Mouse (Mus musculus): ENCODE data around the gene Fhad1.

The Fhad1 gene

GRCm38 (mm10) chr4:142014659-142015608, at the start of gene Fhad1:
Fhad1 (minus strand) TSS chr4:142015082.
- peak; percentile 78 for DNase-seq (ENCODE audit: low read depth, low spot score)
- H3K27me3 ChIP-seq (ENCODE audit: control insufficient read depth, insufficient read depth, low read length, poor library complexity, severe bottlenecking): no peaks in the 10 kb centered on the region
- no peaks in the 10 kb centered on the region for H3K36me3 ChIP-seq (ENCODE audit: control insufficient read depth, insufficient read depth, low read length, poor library complexity, severe bottlenecking)

DNA sequence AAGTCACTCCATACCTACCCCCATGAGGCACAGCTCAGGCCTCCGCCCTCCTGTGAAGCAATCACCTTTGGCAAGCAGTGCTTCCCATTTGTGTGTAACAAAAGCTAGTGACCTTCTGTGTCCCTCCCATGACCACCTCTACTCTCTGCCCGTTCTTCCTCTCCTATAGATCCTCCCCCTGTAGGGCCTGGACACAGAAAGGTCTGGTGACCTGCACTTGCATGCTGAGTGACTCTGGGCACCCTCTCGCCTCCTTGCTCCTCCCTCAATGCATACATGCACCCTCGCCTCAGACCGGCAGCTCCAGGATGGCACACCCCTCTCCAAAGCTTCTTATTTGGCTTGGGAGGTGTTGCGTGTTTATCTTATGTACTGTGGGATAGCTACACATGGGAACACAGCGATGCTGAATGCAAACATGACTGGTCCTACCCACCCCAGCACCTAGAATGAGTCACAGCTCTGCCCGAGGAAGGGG, 48.2 kb upstream of the Fhad1 start:
- Histone ChIP-seq H3K36me3 (ENCODE audit: control insufficient read depth, insufficient read depth, low read length, poor library complexity, severe bottlenecking) (no peaks in the 10 kb centered on the region), H3K27me3 (ENCODE audit: control insufficient read depth, insufficient read depth, low read length, poor library complexity, severe bottlenecking) (no peaks in the 10 kb centered on the region)
- no peak for DNase-seq (ENCODE audit: low read depth, low spot score)

- no peaks in the 10 kb centered on the region for H3K36me3 ChIP-seq (ENCODE audit: control insufficient read depth, insufficient read depth, low read length, poor library complexity, severe bottlenecking)
- no peak for DNase-seq (ENCODE audit: low read depth, low spot score)
- no peaks in the 10 kb centered on the region for H3K27me3 ChIP-seq (ENCODE audit: control insufficient read depth, insufficient read depth, low read length, poor library complexity, severe bottlenecking)
Observed at GRCm38 (mm10) chr4:142061485-142062240, 46.8 kb upstream of the Fhad1 start.

DNA sequence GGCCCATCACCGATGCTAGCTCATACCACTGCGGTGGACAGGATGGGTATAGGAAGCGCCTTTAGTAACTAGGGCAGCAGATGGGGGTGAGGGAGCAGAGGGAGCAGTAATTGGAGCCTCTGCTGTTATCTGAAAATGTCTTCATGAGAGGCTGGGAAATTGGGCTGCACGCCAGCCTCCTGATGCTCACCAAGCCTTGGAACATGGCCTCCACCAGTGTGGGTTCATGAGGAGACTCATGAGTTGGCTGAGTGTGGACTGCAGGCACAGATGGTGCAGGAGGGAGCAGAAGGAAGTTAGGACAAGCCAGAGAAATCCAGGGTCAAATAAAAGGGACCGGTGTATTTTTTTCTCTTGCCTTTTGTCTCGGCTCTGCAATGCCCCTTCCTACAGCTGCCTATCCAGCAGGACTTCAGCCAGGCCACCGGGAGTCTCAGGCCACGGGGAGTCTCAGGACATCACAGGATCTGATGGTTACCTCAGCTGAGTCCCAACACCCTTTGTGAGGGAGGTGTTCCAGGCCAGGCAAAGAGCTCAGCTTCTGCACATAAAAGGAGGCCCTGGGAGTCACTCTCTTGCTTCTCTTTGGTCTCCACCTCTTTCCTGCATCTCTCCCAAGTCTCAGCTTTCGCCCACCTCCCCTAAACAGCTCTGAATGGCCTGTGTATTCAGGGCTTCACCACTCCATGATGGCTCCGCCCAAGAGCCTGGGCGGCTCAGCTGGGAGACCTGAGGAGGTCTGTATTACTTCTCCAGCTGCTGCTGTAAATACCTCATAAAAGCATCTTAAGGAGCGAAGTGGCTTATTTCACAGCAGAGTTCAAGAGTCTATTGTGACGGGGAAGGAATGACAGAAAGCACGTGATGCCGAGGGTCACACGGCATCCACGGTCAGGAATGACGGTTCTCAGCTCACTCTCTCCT, 45.8 kb upstream of the Fhad1 start:
- Histone ChIP-seq H3K27me3 (ENCODE audit: control insufficient read depth, insufficient read depth, low read length, poor library complexity, severe bottlenecking) (no peaks in the 10 kb centered on the region), H3K36me3 (ENCODE audit: control insufficient read depth, insufficient read depth, low read length, poor library complexity, severe bottlenecking) (no peaks in the 10 kb centered on the region)
- no peak for DNase-seq (ENCODE audit: low read depth, low spot score)

GRCm38 (mm10) chr4:142059841-142060193, 44.9 kb upstream of the Fhad1 start:
- H3K36me3 ChIP-seq (ENCODE audit: control insufficient read depth, insufficient read depth, low read length, poor library complexity, severe bottlenecking): no peaks in the 10 kb centered on the region
- no peak for DNase-seq (ENCODE audit: low read depth, low spot score)
- H3K27me3 ChIP-seq (ENCODE audit: control insufficient read depth, insufficient read depth, low read length, poor library complexity, severe bottlenecking): no peaks in the 10 kb centered on the region

DNA sequence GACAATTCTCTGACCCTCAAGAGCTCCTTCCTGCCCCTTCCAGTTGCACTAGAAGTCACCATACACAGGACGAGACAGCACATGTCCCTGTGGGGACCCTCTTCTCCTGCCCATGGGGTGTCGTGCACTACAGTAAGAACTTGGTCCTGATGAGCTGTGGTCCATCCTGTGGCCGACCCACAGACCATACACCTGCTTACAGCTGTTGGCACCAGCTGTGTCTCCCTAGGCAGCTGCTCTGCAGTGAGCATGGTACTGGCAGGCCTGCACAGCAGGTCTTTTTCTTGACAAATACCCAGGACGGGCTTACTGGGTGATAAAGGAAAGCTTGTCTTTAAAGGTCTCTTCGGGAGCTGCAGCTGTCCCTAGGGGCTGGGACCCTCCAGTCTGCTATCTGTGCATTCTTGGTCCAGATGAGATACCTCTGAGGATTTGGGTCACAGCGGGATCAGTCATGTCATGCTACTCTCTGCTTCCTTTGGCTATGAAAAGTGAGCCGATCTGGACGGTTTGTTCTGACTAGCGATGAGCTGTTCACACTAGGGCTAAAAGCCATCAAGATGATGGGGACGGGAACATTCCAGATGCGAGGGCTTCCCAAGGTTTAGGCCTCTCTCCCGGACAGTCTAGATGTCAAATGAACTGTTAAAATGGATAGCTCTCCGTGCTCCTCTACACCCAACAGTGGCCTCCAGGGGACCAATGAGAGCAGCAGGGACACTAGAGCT, 44.4 kb upstream of the Fhad1 start:
- no peaks in the 10 kb centered on the region for H3K36me3 ChIP-seq (ENCODE audit: control insufficient read depth, insufficient read depth, low read length, poor library complexity, severe bottlenecking)
- DNase-seq (ENCODE audit: low read depth, low spot score): no peak
- H3K27me3 ChIP-seq (ENCODE audit: control insufficient read depth, insufficient read depth, low read length, poor library complexity, severe bottlenecking): no peaks in the 10 kb centered on the region

GRCm38 (mm10) chr4:142057529-142058216, 42.8 kb upstream of the Fhad1 start:
- H3K27me3 ChIP-seq (ENCODE audit: control insufficient read depth, insufficient read depth, low read length, poor library complexity, severe bottlenecking): no peaks in the 10 kb centered on the region
- H3K36me3 ChIP-seq (ENCODE audit: control insufficient read depth, insufficient read depth, low read length, poor library complexity, severe bottlenecking): no peaks in the 10 kb centered on the region
- no peak for DNase-seq (ENCODE audit: low read depth, low spot score)

- no peaks in the 10 kb centered on the region for H3K27me3 ChIP-seq (ENCODE audit: control insufficient read depth, insufficient read depth, low read length, poor library complexity, severe bottlenecking)
- DNase-seq (ENCODE audit: low read depth, low spot score): no peak
- no peaks in the 10 kb centered on the region for H3K36me3 ChIP-seq (ENCODE audit: control insufficient read depth, insufficient read depth, low read length, poor library complexity, severe bottlenecking)
Observed at GRCm38 (mm10) chr4:142055600-142055999, 40.7 kb upstream of the Fhad1 start.

GRCm38 (mm10) chr4:142054580-142054979, 39.7 kb upstream of the Fhad1 start:
- Histone ChIP-seq H3K36me3 (ENCODE audit: control insufficient read depth, insufficient read depth, low read length, poor library complexity, severe bottlenecking) (no peaks in the 10 kb centered on the region), H3K27me3 (ENCODE audit: control insufficient read depth, insufficient read depth, low read length, poor library complexity, severe bottlenecking) (no peaks in the 10 kb centered on the region)
- no peak for DNase-seq (ENCODE audit: low read depth, low spot score)

GRCm38 (mm10) chr4:142053661-142054448, 39.0 kb upstream of the Fhad1 start:
- no peak for DNase-seq (ENCODE audit: low read depth, low spot score)
- Histone ChIP-seq H3K36me3 (ENCODE audit: control insufficient read depth, insufficient read depth, low read length, poor library complexity, severe bottlenecking) (no peaks in the 10 kb centered on the region), H3K27me3 (ENCODE audit: control insufficient read depth, insufficient read depth, low read length, poor library complexity, severe bottlenecking) (no peaks in the 10 kb centered on the region)

GRCm38 (mm10) chr4:142053261-142053660, 38.4 kb upstream of the Fhad1 start:
- H3K27me3 ChIP-seq (ENCODE audit: control insufficient read depth, insufficient read depth, low read length, poor library complexity, severe bottlenecking): no peaks in the 10 kb centered on the region
- DNase-seq (ENCODE audit: low read depth, low spot score): no peak
- H3K36me3 ChIP-seq (ENCODE audit: control insufficient read depth, insufficient read depth, low read length, poor library complexity, severe bottlenecking): no peaks in the 10 kb centered on the region

- Histone ChIP-seq H3K27me3 (ENCODE audit: control insufficient read depth, insufficient read depth, low read length, poor library complexity, severe bottlenecking) (no peaks in the 10 kb centered on the region), H3K36me3 (ENCODE audit: control insufficient read depth, insufficient read depth, low read length, poor library complexity, severe bottlenecking) (no peaks in the 10 kb centered on the region)
- DNase-seq (ENCODE audit: low read depth, low spot score): no peak
Observed at GRCm38 (mm10) chr4:142052391-142053132, 37.7 kb upstream of the Fhad1 start.
